Mouse (Mus musculus) lung, adult 2 months (tissue): ENCODE results near the gene Vwa8.

Experiments used
- CTCF ChIP-seq: fragments of 200-500 bp; IDR thresholded peaks from 2 replicates; pipeline ENCODE4 v1.5.1; 2011; ENCODE audit warnings: mild to moderate bottlenecking, low read length, control low read depth; ENCODE audit not compliant: insufficient read depth
- POLR2A ChIP-seq: fragments of 200-500 bp; IDR thresholded peaks from 2 replicates; pipeline ENCODE4 v1.6.1; 2011; ENCODE audit warnings: low read depth, mild to moderate bottlenecking, control low read depth, low read length, borderline replicate concordance; ENCODE audit errors: extremely low read depth

DNA sequence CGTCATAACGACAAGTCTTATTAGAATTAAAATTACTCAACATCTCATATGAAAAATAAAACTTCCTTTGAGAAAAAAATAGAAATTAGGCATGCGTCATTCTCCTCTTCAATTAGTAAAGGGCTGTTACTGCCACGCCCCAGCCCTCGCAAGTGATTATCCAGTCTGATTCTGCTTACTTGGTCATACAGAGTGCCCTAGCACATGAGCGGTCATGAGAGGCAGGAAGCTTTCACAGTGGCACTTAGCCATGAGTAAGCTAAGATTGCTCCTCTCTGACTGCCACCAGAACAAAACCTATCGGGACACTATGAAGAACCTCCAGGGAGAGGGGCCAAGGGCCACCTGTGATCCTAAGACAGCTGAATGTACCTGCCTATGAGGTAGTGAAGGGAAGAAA is 312.1 kb downstream of the Vwa8 start:
- TF ChIP-seq POLR2A, result no peak
- no peak for TF ChIP-seq CTCF
